Mouse (Mus musculus) Patski (cell line): Measurements from ENCODE around the gene Morc2a. TPM values are rescaled to one million over a fixed set of nuclear protein-coding genes. Genes with fewer than 3 reads are reported as not detected.
"Not testable (repeated sequence)": the region's sequence is repeated elsewhere in the genome, so short reads cannot be mapped to it uniquely, and the experiment has no call there.

Source experiments
- ATAC-seq: fragments of 100-300 bp; one replicate; pipeline ENCODE4 v1.8.0; 2021
- CTCF ChIA-PET: fragments of 350-600 bp; sonication (Branson Sonifier 250); formaldehyde crosslinking; loops from one replicate; lab custom pipeline; 2022; ENCODE audit warnings: inconsistent platforms; lab: Charles Lee
- POLR2A ChIA-PET: fragments of 350-600 bp; sonication (Branson Sonifier 250); formaldehyde crosslinking; loops from one replicate; lab custom pipeline; 2022; ENCODE audit warnings: antibody characterized with exemption, inconsistent platforms; lab: Charles Lee
- DNase-seq: peaks from one replicate; pipeline ENCODE4 v3.0.0-alpha.2; 2011; ENCODE audit warnings: low read depth, low spot score
- H3K27me3 ChIP-seq: fragments of 371-371 bp; one replicate; pipeline ENCODE4 v1.5.1; 2021
- CTCF ChIP-seq: fragments of 100-300 bp; IDR thresholded peaks from one replicate; pipeline ENCODE4 v1.5.1; 2021
- in situ Hi-C: fragments of 300-500 bp; cut with MboI; formaldehyde crosslinking; loops from 3 replicates; pipeline ENCODE4 v1.11.1; 2018; ENCODE audit warnings: low pct_unique_long_range_greater_than_20kb, mixed read lengths
- polyA plus RNA-seq: library from polyadenylated mRNA; unstranded; gene quantifications from one replicate; pipeline ENCODE4 v1.2.3, GENCODE M21; 2021

Gene Morc2a
- 41.4 TPM for polyA plus RNA-seq

DNA sequence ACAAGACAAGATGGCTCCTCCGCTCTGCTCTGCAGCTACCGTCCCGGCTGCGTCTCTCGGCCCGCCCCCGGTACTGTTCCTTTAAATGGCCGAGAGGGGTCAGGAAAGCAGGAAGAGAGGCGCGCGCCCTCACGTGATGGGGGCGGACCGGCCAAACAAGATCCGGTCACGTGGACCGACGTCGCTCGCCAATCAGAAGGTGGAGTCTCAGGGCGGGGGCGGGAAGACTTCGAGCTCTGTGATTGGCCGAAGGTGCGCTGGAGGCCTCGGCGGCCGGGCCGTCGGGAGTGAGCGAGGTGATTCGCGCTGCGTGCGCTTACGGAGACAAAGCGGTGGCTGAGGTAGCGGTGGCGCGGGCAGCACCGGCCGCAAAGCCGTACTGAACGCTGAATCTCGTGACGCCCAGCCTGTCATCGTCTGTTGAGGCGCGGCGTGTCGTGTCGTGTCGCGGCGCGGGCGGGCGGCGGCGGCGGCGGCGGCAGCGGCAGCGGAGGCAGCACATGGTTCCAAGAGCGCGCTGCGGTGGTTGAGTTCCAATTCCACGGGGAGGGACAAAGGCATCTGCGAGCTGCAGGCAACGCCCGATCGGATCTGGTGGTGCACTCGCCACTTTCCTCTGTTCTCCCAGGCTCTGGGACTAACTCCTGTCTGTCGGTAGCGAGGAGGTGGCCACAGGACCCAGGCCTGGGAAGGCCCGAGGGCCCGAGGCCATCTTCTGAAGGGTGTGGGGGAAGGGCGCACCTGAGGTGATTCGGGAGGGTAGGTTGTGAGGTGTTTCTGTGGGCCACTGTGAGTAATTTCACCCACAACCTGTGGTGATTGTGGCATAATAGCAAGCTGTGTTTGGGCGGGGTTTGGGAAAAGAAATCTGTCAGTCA, at the start of gene Morc2a:
Gene Morc2a, plus strand, starts transcription at position 228 of the 878 bp plus-strand sequence.
- ChIA-PET CTCF (interaction anchor here (1.3 to 1.4 kb wide), 2 partner anchors 9 to 37 kb away, joined by 3 to 4 read pairs; no protein-coding TSS in a partner anchor), POLR2A (interaction anchor here (0.6 to 3.1 kb wide), 7 partner anchors 15 to 147 kb away, joined by 3 to 23 read pairs (median 4); no protein-coding TSS in a partner anchor)
- TF ChIP-seq CTCF, result no peak
- DNase-seq, result peak; percentile 85
- H3K27me3 ChIP-seq, result no peaks in the 10 kb centered on the region
- ATAC-seq, result peak; percentile 93
- in situ Hi-C loops, result no loop called here

DNA sequence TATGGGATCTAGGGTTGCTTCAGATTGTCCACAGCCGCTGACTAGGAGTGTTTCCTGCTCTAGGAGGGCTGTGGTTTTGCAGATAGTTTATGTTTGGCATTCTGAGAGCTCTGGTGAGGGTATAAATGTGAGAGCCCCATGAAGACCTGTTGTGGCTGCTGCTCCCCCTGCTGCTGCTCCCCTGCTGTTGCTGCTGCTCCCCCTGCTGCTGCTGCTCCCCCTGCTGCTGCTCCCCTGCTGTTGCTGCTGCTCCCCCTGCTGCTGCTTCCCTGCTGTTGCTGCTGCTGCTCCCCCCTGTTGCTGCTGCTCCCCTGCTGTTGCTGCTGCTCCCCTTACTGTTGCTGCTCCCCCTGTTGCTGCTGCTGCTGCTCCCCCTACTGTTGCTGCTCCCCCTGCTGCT, 47.0 kb upstream of the Morc2a start:
- ChIA-PET CTCF (interaction anchor here (0.8 to 1.4 kb wide), 4 partner anchors 9 to 83 kb away, joined by 3 to 7 read pairs (median 3); no protein-coding TSS in a partner anchor), POLR2A (interaction anchor here (1.3 kb wide), 1 partner anchor 65 kb away, joined by 5 read pairs; no protein-coding TSS in a partner anchor)
- not testable (repeated sequence) for DNase-seq, H3K27me3 ChIP-seq, ATAC-seq
- peak; percentile 35 for TF ChIP-seq CTCF
- in situ Hi-C loops, result loop anchor here (10.0 kb wide), 2 partner anchors 67 to 127 kb away; no protein-coding TSS in a partner anchor

DNA sequence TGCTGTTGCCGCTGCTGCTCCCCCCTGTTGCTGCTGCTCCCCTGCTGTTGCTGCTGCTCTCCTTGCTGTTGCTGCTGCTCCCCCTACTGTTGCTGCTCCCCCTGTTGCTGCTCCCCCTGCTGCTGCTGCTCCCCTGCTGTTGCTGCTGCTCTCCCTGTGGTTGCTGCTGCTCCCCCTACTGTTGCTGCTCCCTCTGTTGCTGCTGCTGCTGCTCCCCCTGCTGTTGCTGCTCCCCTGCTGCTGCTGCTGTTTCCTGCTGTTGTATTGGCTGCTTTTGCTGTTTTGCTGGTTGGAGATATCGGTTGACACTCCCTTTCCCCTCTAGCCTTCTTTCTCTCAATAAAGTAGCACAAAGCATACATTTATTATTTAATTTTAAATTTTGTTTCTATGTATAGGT, 46.3 kb upstream of the Morc2a start:
- DNase-seq, H3K27me3 ChIP-seq, CTCF ChIA-PET, ATAC-seq, POLR2A ChIA-PET: not testable (repeated sequence)
- in situ Hi-C loops, result loop anchor here (10.0 kb wide), 2 partner anchors 68 to 128 kb away; no protein-coding TSS in a partner anchor

DNA sequence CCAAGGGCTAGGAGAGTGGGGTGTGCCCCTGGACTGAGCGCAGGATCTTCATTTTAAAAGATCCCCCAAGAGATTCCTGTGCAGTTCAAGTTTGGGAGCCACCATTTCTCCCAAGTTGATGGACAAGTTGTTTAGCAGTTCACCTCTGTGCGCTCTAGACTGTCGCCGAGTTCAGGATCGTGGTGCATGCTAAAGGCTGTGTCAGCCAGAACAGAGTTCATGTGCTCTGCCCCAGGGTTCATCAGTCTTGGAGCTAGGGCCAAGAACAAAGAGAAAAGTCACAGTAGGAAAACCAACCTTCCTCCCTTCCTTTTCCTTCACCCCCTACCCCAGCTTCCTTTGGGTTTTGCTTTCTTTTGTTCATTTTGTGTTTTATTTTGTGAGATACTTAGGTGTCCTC, 42.5 kb upstream of the Morc2a start:
- no peaks in the 10 kb centered on the region for H3K27me3 ChIP-seq
- ChIA-PET POLR2A (interaction anchor here (0.9 kb wide), 1 partner anchor 16 kb away, joined by 3 read pairs; no protein-coding TSS in a partner anchor), CTCF (interaction anchor here (0.8 to 0.9 kb wide), 2 partner anchors 14 to 92 kb away, joined by 3 read pairs; partner anchors contain the start of gene Selenom)
- DNase-seq (no peak), ATAC-seq (no peak)
- in situ Hi-C loops, result loop anchor here (10.0 kb wide), 2 partner anchors 72 to 132 kb away; no protein-coding TSS in a partner anchor
- no peak for TF ChIP-seq CTCF

DNA sequence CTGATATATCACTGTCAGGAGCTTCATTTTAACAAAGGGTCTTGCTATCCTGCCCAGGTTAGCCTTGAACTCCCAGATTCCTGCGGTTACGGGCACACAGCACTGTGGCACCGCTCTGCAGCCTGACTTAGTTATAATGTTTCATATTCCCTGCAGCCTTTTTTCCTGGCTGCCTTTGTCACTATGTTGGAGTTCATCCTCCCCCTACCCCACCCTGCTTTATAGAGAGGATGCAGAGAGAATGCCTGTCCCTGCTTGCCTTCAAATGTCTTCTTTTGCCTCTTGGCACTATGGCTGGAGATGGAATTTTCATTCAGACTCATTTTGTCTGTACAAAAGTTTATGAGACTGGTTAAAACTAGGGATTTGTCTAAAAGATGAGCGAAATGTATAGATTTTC, 33.4 kb upstream of the Morc2a start:
- TF ChIP-seq CTCF, result no peak
- H3K27me3 ChIP-seq, result no peaks in the 10 kb centered on the region
- no peak for DNase-seq
- in situ Hi-C loops, result no loop called here
- no peak for ATAC-seq
- ChIA-PET CTCF (no interaction called here), POLR2A (no interaction called here)

DNA sequence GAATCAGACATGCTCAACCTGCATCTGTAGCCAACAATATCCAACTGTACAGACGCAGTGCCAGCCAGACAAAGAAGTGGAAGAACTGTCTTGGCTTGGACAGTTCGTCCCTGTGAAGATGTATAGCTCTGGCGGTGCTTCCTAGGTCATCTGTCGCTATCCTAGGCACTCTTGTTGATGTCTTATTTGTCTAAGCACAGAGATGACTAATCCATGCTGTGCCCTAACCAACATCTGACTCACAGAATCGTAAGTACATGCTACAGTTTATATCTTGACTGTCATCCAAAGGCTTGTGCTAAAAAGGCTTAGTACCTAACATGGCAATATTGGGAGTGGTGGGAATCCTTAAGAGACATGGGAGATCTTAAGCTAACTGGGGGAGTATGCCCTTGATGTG, 26.2 kb upstream of the Morc2a start:
- in situ Hi-C loops, result no loop called here
- POLR2A ChIA-PET, result interaction anchor here (0.9 kb wide), 1 partner anchor 16 kb away, joined by 3 read pairs; no protein-coding TSS in a partner anchor
- CTCF ChIA-PET, result no interaction called here
- ATAC-seq (no peak), DNase-seq (no peak)
- no peak for TF ChIP-seq CTCF
- no peaks in the 10 kb centered on the region for H3K27me3 ChIP-seq

DNA sequence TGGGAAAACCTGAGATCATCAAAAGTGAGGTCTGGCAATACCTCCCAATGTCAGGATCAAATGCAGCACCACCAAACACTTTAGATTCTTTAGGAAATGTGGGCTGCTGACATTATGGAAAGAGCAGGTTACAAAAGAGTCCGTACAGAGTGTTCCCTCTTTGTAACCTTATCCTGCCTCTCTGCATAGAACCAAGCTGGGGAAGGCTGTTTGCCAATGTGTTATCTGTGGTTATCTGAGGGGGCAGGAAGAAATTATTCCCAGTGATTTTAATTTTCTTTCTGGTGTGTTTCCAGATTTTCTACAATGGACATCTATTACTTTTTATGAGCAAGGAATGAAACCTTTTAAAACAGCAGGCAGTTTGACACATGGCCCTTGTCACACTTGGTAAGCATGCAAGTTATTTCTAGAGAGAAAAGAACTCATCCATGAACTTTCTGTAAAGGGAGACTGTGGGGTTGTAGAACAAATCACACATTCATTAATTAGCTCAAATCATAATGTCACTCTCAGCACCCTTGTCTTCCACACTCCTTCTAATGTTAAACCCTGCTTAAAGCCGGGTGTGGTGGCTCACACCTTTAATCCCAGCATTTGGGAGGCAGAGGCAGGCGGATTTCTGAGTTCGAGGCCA, 24.5 kb upstream of the Morc2a start:
- ATAC-seq (no peak), DNase-seq (no peak)
- ChIA-PET CTCF (interaction anchor here (1.0 kb wide), 1 partner anchor 12 kb away, joined by 3 read pairs; no protein-coding TSS in a partner anchor), POLR2A (no interaction called here)
- H3K27me3 ChIP-seq, result no peaks in the 10 kb centered on the region
- TF ChIP-seq CTCF, result no peak
- in situ Hi-C loops, result no loop called here

DNA sequence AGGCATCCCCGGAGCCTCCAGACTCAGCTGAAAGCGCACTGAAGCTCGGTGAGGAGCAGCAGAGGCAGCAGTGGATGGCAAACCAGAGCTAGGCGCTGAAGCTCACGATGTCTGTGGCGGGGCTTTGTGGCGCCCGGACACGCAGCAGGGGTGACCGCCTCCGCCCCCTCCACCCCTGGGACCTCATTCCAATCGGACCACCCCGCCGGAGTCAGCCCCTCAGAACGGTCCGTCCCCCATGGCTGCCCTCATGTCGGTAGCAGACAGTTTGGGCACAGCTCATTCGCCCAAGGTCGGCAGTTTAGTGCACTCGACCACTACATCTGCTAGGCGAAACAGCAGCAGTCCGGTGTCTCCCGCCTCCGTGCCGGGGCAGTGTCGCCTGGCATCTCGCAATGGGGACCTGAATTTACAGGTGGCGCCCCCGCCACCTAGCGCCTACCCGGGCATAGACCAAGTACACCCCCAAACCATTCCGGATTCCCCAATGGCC, 19.9 kb upstream of the Morc2a start:
- no peak for DNase-seq
- in situ Hi-C loops, result no loop called here

DNA sequence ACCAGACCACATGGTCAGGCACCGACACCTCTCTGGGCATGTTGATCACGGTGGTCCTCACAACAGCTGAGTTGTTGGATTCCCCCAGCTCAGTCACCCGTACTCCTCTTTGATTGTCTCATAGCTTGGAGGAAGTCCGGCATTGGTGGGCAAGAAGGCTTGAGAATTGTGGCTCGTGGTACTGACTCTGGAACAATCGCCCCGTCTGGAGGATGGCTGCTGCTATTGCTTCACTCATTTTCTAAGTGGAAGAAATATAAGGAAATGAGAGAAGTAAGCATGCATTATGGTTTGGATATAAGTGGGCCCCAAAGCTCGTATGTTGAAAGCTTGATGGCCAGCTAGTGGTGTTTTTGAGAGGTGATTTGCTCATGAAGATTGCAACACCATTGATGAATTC, 15.7 kb upstream of the Morc2a start:
- in situ Hi-C loops, H3K27me3 ChIP-seq, ATAC-seq, DNase-seq, CTCF ChIA-PET: not testable (repeated sequence)
- POLR2A ChIA-PET, result interaction anchor here (1.1 kb wide), 1 partner anchor 16 kb away, joined by 3 read pairs; the partner anchor contains the start of gene Morc2a

More for the DNA sequence above, 19.9 kb upstream of the Morc2a start:
- TF ChIP-seq CTCF, result no peak
- ChIA-PET POLR2A (no interaction called here), CTCF (no interaction called here)
- no peaks in the 10 kb centered on the region for H3K27me3 ChIP-seq
- no peak for ATAC-seq

DNA sequence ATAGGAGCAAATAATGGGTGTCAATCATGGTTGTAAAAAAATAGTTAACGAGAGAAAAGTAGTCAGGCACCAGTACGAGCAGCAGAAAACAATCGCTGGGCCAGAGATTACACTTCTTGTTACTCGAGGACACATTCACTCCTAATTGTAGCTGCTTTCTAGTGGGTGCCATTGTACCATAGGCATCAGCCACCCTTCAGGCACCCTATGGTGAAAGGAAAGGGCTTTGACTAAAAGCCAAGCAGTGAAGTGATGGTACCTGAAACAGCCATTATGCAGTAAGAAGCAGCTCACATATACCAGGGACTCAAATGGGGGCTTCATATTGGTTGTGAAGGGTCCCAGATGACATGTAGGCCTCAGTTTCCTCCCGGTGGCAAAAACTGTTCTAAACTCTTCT, 1.3 kb upstream of the Morc2a start:
- no peaks in the 10 kb centered on the region for H3K27me3 ChIP-seq
- in situ Hi-C loops, result no loop called here
- ChIA-PET CTCF (interaction anchor here (1.0 to 1.6 kb wide), 2 partner anchors 20 to 78 kb away, joined by 3 read pairs; no protein-coding TSS in a partner anchor), POLR2A (interaction anchor here (1.0 to 3.1 kb wide), 2 partner anchors 19 to 113 kb away, joined by 4 to 23 read pairs; no protein-coding TSS in a partner anchor)
- DNase-seq, result no peak
- ATAC-seq, result no peak
- TF ChIP-seq CTCF, result no peak
